Mouse (Mus musculus): ENCODE results near the gene Brpf3. TPM values are rescaled to one million over a fixed set of nuclear protein-coding genes. Genes with fewer than 3 reads are reported as not detected.
"Not testable (repeated sequence)": the region's sequence is repeated elsewhere in the genome, so short reads cannot be mapped to it uniquely, and the experiment has no call there.

The Brpf3 gene
- polyA plus RNA-seq, 1 experiment = 71.3 TPM

DNA sequence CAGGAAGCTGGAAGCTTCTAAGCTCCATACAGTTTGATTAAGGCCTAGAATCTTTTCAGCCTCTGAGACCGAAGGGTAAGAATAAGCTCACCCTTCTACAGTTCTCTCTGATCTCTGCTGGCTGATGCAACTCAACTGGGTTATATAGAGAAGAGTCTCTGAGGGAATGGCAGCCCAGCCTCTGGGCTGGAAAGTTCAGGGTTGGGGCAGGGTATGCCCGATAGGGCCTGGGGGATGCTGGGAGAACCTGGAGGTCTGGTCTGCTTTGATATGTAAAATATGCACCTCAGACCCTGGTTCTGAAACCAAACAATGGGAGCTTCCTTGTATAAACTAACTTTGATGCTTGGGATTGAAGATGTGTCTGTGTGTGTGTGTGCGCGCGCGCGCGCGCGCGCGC, 13.4 kb upstream of the Brpf3 start:
- 97% methylated on average over 12 of the region's 12 CpGs for WGBS
- no peak for DNase-seq (ENCODE audit: low read depth, low spot score)

DNA sequence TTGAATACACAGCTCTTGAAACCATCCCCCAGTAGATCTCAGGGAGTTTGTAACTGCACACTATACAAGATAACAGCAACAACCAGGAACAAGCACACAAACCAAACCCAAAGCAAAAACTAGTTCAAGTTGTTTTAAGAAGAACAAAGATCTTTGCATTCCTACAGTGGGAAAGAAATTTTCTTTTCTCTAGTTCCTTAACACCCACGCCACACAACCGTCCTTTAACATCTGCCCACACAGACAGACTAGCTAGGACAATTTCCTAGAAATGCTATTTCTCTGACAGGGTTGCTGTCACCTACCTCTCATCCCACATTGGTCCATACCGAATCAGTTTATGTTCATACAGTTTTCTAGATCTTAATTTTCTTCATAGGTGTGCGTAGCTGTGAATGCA, 3.9 kb upstream of the Brpf3 start:
- WGBS = 94% methylated on average over 4 of the region's 4 CpGs
- DNase-seq (ENCODE audit: low read depth, low spot score) = no peak

GRCm38 (mm10) chr17:28799291-28800160, 1.4 kb upstream of the Brpf3 start:
- WGBS = 12% methylated on average over 14 of the region's 14 CpGs
- no peak for DNase-seq (ENCODE audit: low read depth, low spot score)

DNA sequence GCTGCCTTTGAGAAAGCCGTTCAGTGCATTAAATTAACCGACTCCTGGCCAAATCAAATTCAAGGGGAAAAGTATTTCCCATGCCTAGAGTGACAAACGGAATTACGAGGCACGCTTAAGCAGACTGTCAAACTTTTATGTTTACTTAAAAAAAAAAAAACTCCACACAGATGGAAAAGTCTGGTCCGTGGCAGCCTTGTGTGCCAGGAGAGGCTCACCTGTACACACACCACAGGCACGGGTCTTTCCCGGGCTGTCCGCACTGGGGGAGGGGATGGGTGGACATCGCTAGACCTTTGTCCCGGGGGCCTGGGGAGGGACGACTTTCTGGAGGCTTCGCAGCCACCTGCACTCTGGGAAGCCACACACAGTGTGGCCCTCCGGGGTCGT, 614 bp upstream of the Brpf3 start:
- DNase-seq (ENCODE audit: low read depth, low spot score) = no peak
- 0% methylated on average over 15 of the region's 15 CpGs for WGBS

GRCm38 (mm10) chr17:28801474-28802005, 650 bp downstream of the Brpf3 start:
- WGBS = 1% methylated on average over 42 of the region's 42 CpGs

GRCm38 (mm10) chr17:28802006-28802481, 1.2 kb downstream of the Brpf3 start:
- no peak for DNase-seq (ENCODE audit: low read depth, low spot score)
- 2% methylated on average over 18 of the region's 18 CpGs for WGBS

More at GRCm38 (mm10) chr17:28801474-28802005, 650 bp downstream of the Brpf3 start:
- DNase-seq (ENCODE audit: low read depth, low spot score) = no peak

- no peak for DNase-seq (ENCODE audit: low read depth, low spot score)
- 73% methylated on average over 1 of the region's 1 CpGs for WGBS
Measured at GRCm38 (mm10) chr17:28803316-28803715, 2.4 kb downstream of the Brpf3 start.

DNA sequence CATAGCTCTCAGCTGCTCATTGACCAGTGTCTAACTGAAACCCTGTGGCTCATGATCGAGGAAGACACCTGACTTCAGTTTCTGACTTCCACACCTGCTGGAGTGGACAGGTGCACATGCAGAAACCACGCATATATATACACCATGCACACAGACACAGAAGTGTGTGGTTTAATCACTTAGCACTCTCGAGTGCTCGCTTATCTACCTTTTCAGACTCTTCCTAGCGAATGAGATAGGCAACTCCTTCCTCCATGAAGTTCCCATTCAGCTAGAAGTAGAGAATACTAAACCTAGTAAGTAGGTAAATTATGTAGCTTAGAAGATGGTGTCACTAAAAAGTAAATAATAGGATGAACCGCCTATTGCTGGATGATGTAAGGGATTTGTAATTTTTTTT, 4.1 kb downstream of the Brpf3 start:
- no peak for DNase-seq (ENCODE audit: low read depth, low spot score)
- 78% methylated on average over 6 of the region's 6 CpGs for WGBS

DNA sequence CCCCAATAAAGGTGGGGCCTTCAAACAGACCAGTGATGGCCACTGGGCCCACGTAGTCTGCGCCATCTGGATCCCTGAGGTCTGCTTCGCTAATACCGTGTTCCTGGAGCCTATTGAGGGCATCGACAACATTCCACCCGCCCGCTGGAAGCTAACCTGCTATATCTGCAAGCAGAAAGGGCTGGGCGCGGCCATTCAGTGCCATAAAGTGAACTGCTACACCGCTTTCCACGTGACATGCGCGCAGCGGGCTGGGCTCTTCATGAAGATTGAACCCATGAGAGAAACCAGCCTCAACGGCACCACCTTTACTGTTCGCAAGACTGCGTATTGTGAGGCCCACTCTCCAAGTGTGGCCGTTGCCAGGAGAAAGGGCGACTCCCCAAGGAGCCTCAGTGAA, 5.9 kb downstream of the Brpf3 start:
- 50% methylated on average over 19 of the region's 19 CpGs for WGBS
- DNase-seq (ENCODE audit: low read depth, low spot score) = no peak

DNA sequence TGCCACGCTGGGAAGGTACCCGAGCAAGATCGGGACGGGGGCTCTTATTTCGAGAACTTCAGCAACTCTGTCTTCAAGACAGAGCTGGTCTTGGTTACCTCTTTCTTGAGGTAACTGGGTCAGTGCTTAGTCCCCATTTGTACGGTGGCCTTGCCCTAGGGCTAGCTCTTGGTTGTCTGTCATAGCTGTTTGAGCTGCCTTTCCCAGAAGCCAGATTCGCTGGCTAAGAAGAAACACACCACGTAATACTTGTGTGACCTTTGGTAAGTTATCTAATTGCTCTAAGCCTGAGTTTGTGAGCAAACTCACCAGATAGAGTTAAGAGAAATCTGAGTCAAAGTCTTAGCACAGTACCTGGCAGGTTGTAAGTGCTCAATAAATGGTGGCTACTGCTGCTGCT, 7.8 kb downstream of the Brpf3 start:
- no peak for DNase-seq (ENCODE audit: low read depth, low spot score)
- 71% methylated on average over 8 of the region's 8 CpGs for WGBS

DNA sequence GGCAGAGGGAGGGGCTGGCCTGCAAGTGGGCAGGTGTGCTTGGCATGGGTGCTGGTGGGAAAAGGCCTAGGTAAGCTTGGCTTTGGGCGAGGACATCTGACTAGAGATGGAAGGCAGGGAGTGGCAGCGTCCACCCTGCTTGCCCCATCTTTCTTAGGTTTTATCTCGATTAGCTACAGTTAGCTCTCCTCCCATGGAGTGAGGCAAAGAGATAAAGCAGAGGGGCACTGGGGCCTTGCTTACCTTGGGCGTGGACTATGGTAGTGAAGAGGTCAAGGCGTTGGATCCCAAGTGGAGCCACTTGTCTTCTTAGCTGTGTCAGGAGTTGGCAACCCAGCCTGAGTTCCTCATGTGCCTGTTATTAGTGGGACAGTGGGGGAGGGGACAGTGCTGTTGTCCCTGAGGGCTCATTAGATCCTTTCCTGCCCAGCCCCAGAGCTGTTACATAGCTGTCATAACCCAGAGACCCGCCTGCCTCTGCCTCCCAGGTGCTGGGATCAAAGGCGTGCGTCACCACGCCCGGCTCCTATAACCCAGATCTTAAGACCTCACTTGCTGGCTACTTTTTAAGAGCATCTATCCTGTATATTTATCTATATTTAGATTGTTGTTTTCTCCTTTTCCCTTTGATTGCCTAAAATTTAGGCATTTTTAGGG, 8.4 kb downstream of the Brpf3 start:
- DNase-seq (ENCODE audit: low read depth, low spot score) = no peak
- 68% methylated on average over 10 of the region's 10 CpGs for whole genome bisulfite sequencing

DNA sequence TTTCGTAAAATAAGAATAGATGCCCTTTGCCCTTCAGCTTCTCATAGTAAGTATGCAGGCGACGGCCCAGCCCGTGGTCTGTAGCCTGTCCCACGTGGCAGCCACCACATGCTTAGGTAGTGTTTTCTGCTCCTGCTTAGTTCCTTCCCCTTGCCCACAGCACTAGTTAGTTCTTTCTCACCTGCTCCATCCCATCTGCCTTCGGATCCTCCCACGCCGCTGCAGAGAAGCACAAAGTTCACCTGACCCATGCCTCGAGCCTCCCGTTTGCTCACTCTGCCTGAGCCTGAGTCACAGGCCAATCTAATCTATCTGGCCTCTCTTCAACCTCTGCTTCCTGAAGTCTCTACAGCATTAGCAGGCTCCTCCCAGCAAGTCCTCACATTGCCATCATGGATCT, 11.5 kb downstream of the Brpf3 start:
- no peak for DNase-seq (ENCODE audit: low read depth, low spot score)
- 26% methylated on average over 10 of the region's 10 CpGs for WGBS

- DNase-seq (ENCODE audit: low read depth, low spot score) = no peak
- WGBS = 85% methylated on average over 18 of the region's 18 CpGs
Measured at GRCm38 (mm10) chr17:28814529-28815097, 13.7 kb downstream of the Brpf3 start.

DNA sequence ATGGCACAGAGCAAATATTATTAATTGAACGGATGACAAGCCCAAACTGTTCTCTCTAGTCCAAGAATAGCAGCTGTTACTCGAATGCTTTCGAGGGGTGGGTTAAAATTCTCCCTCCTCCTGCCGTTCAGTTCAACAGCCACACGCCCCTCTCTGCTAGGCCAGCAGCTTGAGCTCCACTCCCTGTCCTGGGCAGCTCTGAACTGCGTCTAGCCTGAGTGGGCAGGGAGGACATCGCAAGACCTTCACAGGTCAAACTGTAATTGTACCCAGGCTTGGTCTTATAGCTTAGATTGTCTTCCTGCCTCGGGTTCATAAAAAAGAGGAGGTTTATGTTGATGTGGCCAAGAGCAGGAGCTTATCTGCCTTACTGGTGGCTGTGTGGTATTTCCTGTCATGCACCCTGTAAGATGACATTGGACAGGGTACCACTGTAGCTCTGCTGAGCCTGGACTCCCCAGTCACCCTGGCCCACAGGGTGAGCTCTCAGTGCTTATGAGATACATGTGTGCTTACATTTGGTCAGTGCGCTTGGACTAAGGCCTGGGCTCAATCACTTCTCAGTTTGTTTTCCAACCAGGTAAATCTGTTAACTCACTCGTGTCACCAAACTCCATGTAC, 14.6 kb downstream of the Brpf3 start:
- WGBS = 33% methylated on average over 10 of the region's 10 CpGs
- no peak for DNase-seq (ENCODE audit: low read depth, low spot score)

GRCm38 (mm10) chr17:28816326-28816725, 15.4 kb downstream of the Brpf3 start:
- 59% methylated on average over 10 of the region's 10 CpGs for WGBS
- not testable (repeated sequence) for DNase-seq (ENCODE audit: low read depth, low spot score)

DNA sequence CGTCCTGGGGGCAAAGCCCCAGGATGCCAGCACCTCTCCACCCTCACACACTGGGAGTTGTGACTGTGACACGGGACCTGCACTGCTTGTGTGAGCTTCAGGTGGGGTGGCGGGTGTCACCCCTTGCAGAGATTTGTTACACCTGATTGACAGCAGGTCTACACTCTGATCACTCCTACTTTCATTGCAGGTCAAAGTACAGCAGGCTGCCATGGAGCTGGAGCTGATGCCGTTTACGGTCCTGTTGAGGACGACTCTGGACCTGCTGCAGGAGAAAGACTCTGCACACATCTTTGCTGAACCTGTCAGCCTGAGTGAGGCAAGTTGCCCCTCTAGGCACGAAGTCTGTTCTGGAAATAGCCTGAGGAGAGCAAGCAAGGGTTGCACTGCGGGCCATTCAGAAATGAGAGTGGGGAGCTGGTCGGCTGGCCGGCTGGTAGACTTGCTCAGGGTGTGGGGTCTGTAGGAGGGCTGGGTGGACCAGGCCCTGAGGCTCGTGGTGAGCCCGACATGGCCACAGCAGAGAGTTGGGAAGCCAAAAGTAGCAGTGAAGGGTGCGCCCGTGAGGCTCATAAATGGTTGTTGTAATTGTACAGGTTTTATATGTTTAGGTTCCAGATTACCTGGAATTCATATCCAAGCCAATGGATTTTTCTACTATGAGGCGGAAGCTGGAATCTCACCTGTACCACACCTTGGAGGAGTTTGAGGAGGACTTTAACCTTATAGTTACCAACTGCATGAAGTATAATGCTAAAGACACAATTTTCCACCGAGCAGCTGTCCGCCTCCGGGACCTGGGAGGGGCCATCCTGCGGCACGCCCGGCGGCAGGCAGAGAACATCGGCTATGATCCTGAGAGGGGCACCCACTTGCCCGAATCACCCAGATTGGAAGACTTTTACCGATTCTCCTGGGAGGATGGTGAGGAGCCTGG, 16.3 kb downstream of the Brpf3 start:
- WGBS = 39% methylated on average over 25 of the region's 25 CpGs
- DNase-seq (ENCODE audit: low read depth, low spot score) = no peak

GRCm38 (mm10) chr17:28820189-28820588, 19.3 kb downstream of the Brpf3 start:
- WGBS = 87% methylated on average over 2 of the region's 2 CpGs
- DNase-seq (ENCODE audit: low read depth, low spot score) = no peak

DNA sequence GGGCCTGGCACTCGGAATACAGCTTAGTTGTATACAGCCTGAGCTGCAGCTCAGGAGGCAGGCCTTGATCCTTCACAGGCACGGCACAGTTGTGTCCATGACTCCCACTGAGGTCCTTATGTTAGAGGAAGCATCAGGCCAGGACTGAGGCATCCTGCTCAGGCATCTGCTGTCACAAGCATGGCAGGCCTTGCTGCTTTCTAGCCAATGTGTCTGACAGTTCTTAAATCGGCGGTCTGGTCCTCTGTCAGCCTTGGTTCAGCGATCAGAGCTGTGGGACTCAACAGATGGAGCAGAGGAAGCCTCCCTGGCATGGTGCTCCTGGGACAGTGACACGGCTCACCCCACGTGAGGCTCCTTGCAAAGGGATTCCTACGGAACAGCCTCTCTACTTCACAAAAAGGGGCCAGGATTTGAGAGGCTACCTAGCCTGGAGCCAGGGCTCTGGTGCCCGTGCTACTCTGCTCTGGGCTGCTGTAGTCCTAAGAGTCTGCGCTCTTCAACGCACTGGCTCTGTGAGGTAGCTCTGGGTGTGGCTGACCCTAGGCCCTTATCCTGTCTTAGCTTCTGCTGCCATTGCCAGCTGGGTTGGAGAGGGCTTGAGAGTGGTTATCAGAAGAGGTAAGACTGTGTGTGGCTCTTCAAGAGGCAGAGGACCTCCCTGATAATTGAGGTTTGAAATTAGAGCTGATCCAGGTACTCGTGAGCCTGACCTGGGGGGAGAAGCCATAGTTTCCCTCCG, 22.3 kb downstream of the Brpf3 start:
- no peak for DNase-seq (ENCODE audit: low read depth, low spot score)
- 82% methylated on average over 13 of the region's 13 CpGs for WGBS
